Mouse (Mus musculus): ENCODE measurements around the gene Mlkl. TPM values are rescaled to one million over a fixed set of nuclear protein-coding genes. Genes with fewer than 3 reads are reported as not detected.

Gene Mlkl
- total RNA-seq, 2 experiments from 2014 or later = 3.1 to 3.5 TPM

- intact Hi-C loops (cut with DNase I) = loop anchor here (5.0 kb wide), 1 partner anchor 35 kb away; no protein-coding TSS in a partner anchor
- no peak for DNase-seq
Observed at GRCm38 (mm10) chr8:111261981-111262381, 76.0 kb downstream of the Mlkl start.

Other genes with a start within 250 kb of the Mlkl start
- gene Clec18a, start 245.8 kb downstream of the Mlkl start, total RNA-seq (2021) = under 1 TPM; 0.41 to 0.76 TPM
- gene Pdpr, start 243.5 kb downstream of the Mlkl start, total RNA-seq (2021) = 10 to 100 TPM; 86.2 to 88.0 TPM
- gene Glg1, start 79.0 kb downstream of the Mlkl start, total RNA-seq (2021) = 100 to 1,000 TPM; 108 to 109 TPM
- 10 to 100 TPM; 17.9 to 19.8 TPM for gene Rfwd3, start 38.0 kb downstream of the Mlkl start, total RNA-seq (2021)
- under 1 TPM; 0.10 to 0.48 TPM for gene Fa2h, start 55.6 kb upstream of the Mlkl start, total RNA-seq (2021)
- 10 to 100 TPM in 1 of 2 experiments, 1 to 10 TPM in 1; 7.8 to 10.3 TPM for gene Wdr59, start 183.9 kb upstream of the Mlkl start, total RNA-seq (2021)
- gene Znrf1, start 197.9 kb upstream of the Mlkl start, total RNA-seq (2021) = 10 to 100 TPM; 62.6 to 72.6 TPM